Mouse (Mus musculus) cortical plate, adult 2 months (tissue): ENCODE results near the gene Rfc4. TPM values are rescaled to one million over a fixed set of nuclear protein-coding genes. Genes with fewer than 3 reads are reported as not detected.

Experiments used
- H3K27ac ChIP-seq: fragments of 200-500 bp; 2 replicates; pipeline ENCODE4 v1.5.1; 2012; ENCODE audit warnings: low read length, control low read depth, inconsistent platforms; ENCODE audit not compliant: insufficient read depth
- H3K4me1 ChIP-seq: fragments of 200-500 bp; 2 replicates; pipeline ENCODE4 v1.6.1; 2011; ENCODE audit warnings: low read length; ENCODE audit not compliant: control insufficient read depth, insufficient read depth
- H3K4me3 ChIP-seq: fragments of 200-500 bp; 2 replicates; pipeline ENCODE4 v1.5.1; 2011; ENCODE audit warnings: mild to moderate bottlenecking, low read length, control low read depth; ENCODE audit not compliant: insufficient read depth
- CTCF ChIP-seq: fragments of 200-500 bp; IDR thresholded peaks from 2 replicates; pipeline ENCODE4 v1.5.1; 2011; ENCODE audit warnings: mild to moderate bottlenecking, control low read depth, low read length; ENCODE audit not compliant: insufficient read depth; ENCODE audit errors: extremely low read depth
- POLR2A ChIP-seq: fragments of 200-500 bp; IDR thresholded peaks from 2 replicates; pipeline ENCODE4 v1.6.1; 2011; ENCODE audit warnings: mild to moderate bottlenecking, low read length, control low read depth; ENCODE audit not compliant: insufficient read depth; ENCODE audit errors: extremely low read depth
- polyA plus RNA-seq: library from polyadenylated mRNA; depleted of rRNA; stranded (reverse); fragments of >200 nt; gene quantifications from 2 replicates; pipeline ENCODE4 v1.2.3, GENCODE M21; 2012; rRNA removed

Rfc4 gene
- polyA plus RNA-seq: 1.1 and 1.3 TPM in 2 replicates

- TF ChIP-seq CTCF (0 out of 2 replicates have a peak, but pooled peaks have one; percentile 12), POLR2A (peak; percentile 79; the same call in 1 of the 2 replicates)
- peak within 1 kb of the TSS; percentile 99 for H3K27ac ChIP-seq
- H3K4me1 ChIP-seq: peaks cover 3% of the 10 kb centered on the region; the same call in 1 of the 2 replicates
- peak within 1 kb of the TSS; percentile 70 for H3K4me3 ChIP-seq
These were observed at the start of gene Rfc4 for GRCm38 (mm10) chr16:23127673-23128375. Rfc4 (minus strand) TSS chr16:23127737.

- Histone ChIP-seq H3K4me3 (no peak overlapping the region), H3K4me1 (no peaks in the 10 kb centered on the region), H3K27ac (no peak overlapping the region)
- TF ChIP-seq POLR2A (no peak), CTCF (no peak)
These were observed 48.4 kb upstream of the Rfc4 start for GRCm38 (mm10) chr16:23175956-23176355.

GRCm38 (mm10) chr16:23174855-23175254 is 47.3 kb upstream of the Rfc4 start:
- Histone ChIP-seq H3K4me1 (no peaks in the 10 kb centered on the region), H3K4me3 (no peak overlapping the region), H3K27ac (no peak overlapping the region)
- TF ChIP-seq POLR2A (no peak), CTCF (no peak)

GRCm38 (mm10) chr16:23173904-23174303 is 46.4 kb upstream of the Rfc4 start:
- no peaks in the 10 kb centered on the region for H3K4me1 ChIP-seq
- no peak overlapping the region for H3K4me3 ChIP-seq
- H3K27ac ChIP-seq: no peak overlapping the region
- TF ChIP-seq CTCF (no peak), POLR2A (no peak)

GRCm38 (mm10) chr16:23170813-23171212 is 43.3 kb upstream of the Rfc4 start:
- Histone ChIP-seq H3K27ac (no peak overlapping the region), H3K4me1 (no peaks in the 10 kb centered on the region)
- TF ChIP-seq CTCF (no peak), POLR2A (no peak)

GRCm38 (mm10) chr16:23167079-23167478 is 39.5 kb upstream of the Rfc4 start:
- TF ChIP-seq POLR2A (no peak), CTCF (no peak)
- Histone ChIP-seq H3K27ac (peak overlapping the region; percentile 65; the same call in 1 of the 2 replicates), H3K4me3 (no peak overlapping the region), H3K4me1 (no peaks in the 10 kb centered on the region)

More at GRCm38 (mm10) chr16:23170813-23171212, 43.3 kb upstream of the Rfc4 start:
- H3K4me3 ChIP-seq: no peak overlapping the region

GRCm38 (mm10) chr16:23166646-23167045 is 39.1 kb upstream of the Rfc4 start:
- H3K4me1 ChIP-seq: no peaks in the 10 kb centered on the region
- H3K4me3 ChIP-seq: no peak overlapping the region
- no peak overlapping the region for H3K27ac ChIP-seq
- TF ChIP-seq POLR2A (no peak), CTCF (no peak)

GRCm38 (mm10) chr16:23165441-23165840 is 37.9 kb upstream of the Rfc4 start:
- Histone ChIP-seq H3K4me3 (no peak overlapping the region), H3K4me1 (no peaks in the 10 kb centered on the region), H3K27ac (0 out of 2 replicates have a peak overlapping the region, but pooled peaks have one; percentile 81)
- no peak for TF ChIP-seq CTCF
- TF ChIP-seq POLR2A: no peak

- Histone ChIP-seq H3K4me3 (no peak overlapping the region), H3K27ac (peak overlapping the region; percentile 81), H3K4me1 (no peaks in the 10 kb centered on the region)
- no peak for TF ChIP-seq POLR2A
- TF ChIP-seq CTCF: no peak
These were observed 36.9 kb upstream of the Rfc4 start for GRCm38 (mm10) chr16:23164443-23164842.

GRCm38 (mm10) chr16:23162116-23162515 is 34.6 kb upstream of the Rfc4 start:
- Histone ChIP-seq H3K4me3 (no peak overlapping the region), H3K27ac (no peak overlapping the region), H3K4me1 (no peaks in the 10 kb centered on the region)
- no peak for TF ChIP-seq CTCF
- no peak for TF ChIP-seq POLR2A

- Histone ChIP-seq H3K4me1 (no peaks in the 10 kb centered on the region), H3K4me3 (no peak overlapping the region), H3K27ac (no peak overlapping the region)
- TF ChIP-seq CTCF (no peak), POLR2A (no peak)
These were observed 32.2 kb upstream of the Rfc4 start for GRCm38 (mm10) chr16:23159749-23160148.
